Mouse (Mus musculus) subcutaneous adipose tissue, adult 2 months (tissue): ENCODE results near the gene Pcnx4. TPM values are rescaled to one million over a fixed set of nuclear protein-coding genes. Genes with fewer than 3 reads are reported as not detected.

Experiments used
- polyA plus RNA-seq: library from polyadenylated mRNA; depleted of rRNA; stranded (reverse); fragments of >200 nt; gene quantifications from 2 replicates; pipeline ENCODE4 v1.2.3, GENCODE M21; 2012; ENCODE audit warnings: low replicate concordance; rRNA removed

The Pcnx4 gene
- 6.3 and 7.2 TPM in 2 replicates for polyA plus RNA-seq

GRCm38 (mm10) chr12:72536021-72536597, at the start of gene Pcnx4:
Pcnx4 (plus strand) TSS chr12:72536383.

Other genes with a start within 250 kb of the Pcnx4 start
- 2.2 and 2.9 TPM in 2 replicates for gene Rtn1, start 127.3 kb upstream of the Pcnx4 start, polyA plus RNA-seq
- gene Lrrc9, start 94.5 kb upstream of the Pcnx4 start, polyA plus RNA-seq = 0.49 and 0.66 TPM in 2 replicates
- gene Gm4756, start 113.3 kb downstream of the Pcnx4 start, polyA plus RNA-seq = 0.09 and 0.11 TPM in 2 replicates
- 129 and 161 TPM in 2 replicates for gene Dhrs7, start 128.5 kb downstream of the Pcnx4 start, polyA plus RNA-seq
- 68.6 and 105 TPM in 2 replicates for gene Ppm1a, start 221.1 kb downstream of the Pcnx4 start, polyA plus RNA-seq